ENCODE assay signal across 8 mouse cellular contexts in genomic region chr10:80387522-80387959, GRCm38 (mm10). TPM values are rescaled to one million over a fixed set of nuclear protein-coding genes. Genes with fewer than 3 reads are reported as not detected.
A peak's percentile ranks its signal among the peaks of the same experiment; 100 is the strongest.
DNase-seq lines count a peak whose midpoint lies in the region; ATAC-seq lines count a peak whose summit lies in the region.

Gene Mex3d (minus strand): TSS chr10:80387659.

- no peaks in the 10 kb centered on the region for H3K9me3 ChIP-seq in intestine, embryonic 14.5 days (ENCODE audit: control insufficient read depth, low read length)

- peak; percentile 17; the same call in 1 of the 2 replicates for ATAC-seq in common myeloid progenitor, adult 5-6 weeks (replicated peaks; ENCODE audit: low read depth, poor library complexity, severe bottlenecking)
- ATAC-seq in intestine, embryonic 14.5 days (replicated peaks; ENCODE audit: low FRiP score, low TSS enrichment, low read depth): peak; percentile 52; the same call in 1 of the 2 replicates

- peak; percentile 90 for DNase-seq in ZHBTc4 (ENCODE audit: low read depth, low spot score)
- DNase-seq in gastrocnemius, postnatal 25 days: peak; percentile 88
- DNase-seq in intestine, embryonic 14.5 days (ENCODE audit: low spot score): peak; percentile 94
- peak; percentile 80 to 90 for DNase-seq in left cerebral cortex, postnatal 36 days (ENCODE audit: low spot score in 2 of 2)
- DNase-seq in mesoderm, embryonic 11.5 days (ENCODE audit: low read depth, low spot score): peak; percentile 91
- peak; percentile 69 to 82 for DNase-seq in right cerebral cortex, postnatal 36 days (ENCODE audit: low spot score in 2 of 2)
- DNase-seq in urinary bladder, postnatal 4 days (ENCODE audit: low spot score in 2 of 2): peak; percentile 86 to 87

- H3K36me3 ChIP-seq in intestine, embryonic 14.5 days (ENCODE audit: control insufficient read depth, insufficient read depth, low read length): peaks cover 35% of the 10 kb centered on the region

- H3K4me3 ChIP-seq in intestine, embryonic 14.5 days (ENCODE audit: low read depth, low read length): peak within 1 kb of the TSS; percentile 81

- H3K27me3 ChIP-seq in intestine, embryonic 14.5 days (replicated peaks; ENCODE audit: control insufficient read depth, insufficient read depth, low read length): no peaks in the 10 kb centered on the region

- intact Hi-C loops in left cerebral cortex, postnatal 36 days (cut with DNase I): loop anchor here (1.0 kb wide), 1 partner anchor 12 kb away; the partner anchor contains the start of gene Mbd3

- peak within 1 kb of the TSS; percentile 74 for H3K4me2 ChIP-seq in intestine, embryonic 14.5 days (ENCODE audit: low read length)

- peaks cover 31% of the 10 kb centered on the region for H3K4me1 ChIP-seq in intestine, embryonic 14.5 days (replicated peaks; ENCODE audit: control insufficient read depth, insufficient read depth, low read length)

- peak within 1 kb of the TSS; percentile 80 for H3K27ac ChIP-seq in intestine, embryonic 14.5 days (ENCODE audit: low read depth)

- peak within 1 kb of the TSS; percentile 65 for H3K9ac ChIP-seq in intestine, embryonic 14.5 days (ENCODE audit: low read length)

- WGBS in intestine, embryonic 14.5 days: 3% methylated on average over 7 of the region's 61 CpGs

RNA-seq across cellular contexts. Expression of gene Mex3d, which starts in this region (rescaled TPM):
- 9.5 and 14.3 TPM in 2 replicates for total RNA-seq in common myeloid progenitor, adult 5-6 weeks (2017)
- total RNA-seq in gastrocnemius, postnatal 25 days (2021): 1 to 10 TPM; 3.9 to 4.3 TPM
- 5.3 and 6.7 TPM in 2 replicates for polyA plus RNA-seq in intestine, embryonic 14.5 days (2014; fragmentation: Nextera tagmentation; extraction: Ambion mirVana)
- 10 to 100 TPM; 18.1 to 23.4 TPM for total RNA-seq in left cerebral cortex, postnatal 36 days (2021)

Comparison
In these comparisons a context has a peak if more than half of its experiments do, and no peak if none do; other contexts are left out.
1. Peak in every context shown above with its lines: DNase-seq, ATAC-seq, H3K4me3 ChIP-seq and H3K27ac ChIP-seq.